ENCODE assay signal across 8 mouse cellular contexts in the genomic region with DNA sequence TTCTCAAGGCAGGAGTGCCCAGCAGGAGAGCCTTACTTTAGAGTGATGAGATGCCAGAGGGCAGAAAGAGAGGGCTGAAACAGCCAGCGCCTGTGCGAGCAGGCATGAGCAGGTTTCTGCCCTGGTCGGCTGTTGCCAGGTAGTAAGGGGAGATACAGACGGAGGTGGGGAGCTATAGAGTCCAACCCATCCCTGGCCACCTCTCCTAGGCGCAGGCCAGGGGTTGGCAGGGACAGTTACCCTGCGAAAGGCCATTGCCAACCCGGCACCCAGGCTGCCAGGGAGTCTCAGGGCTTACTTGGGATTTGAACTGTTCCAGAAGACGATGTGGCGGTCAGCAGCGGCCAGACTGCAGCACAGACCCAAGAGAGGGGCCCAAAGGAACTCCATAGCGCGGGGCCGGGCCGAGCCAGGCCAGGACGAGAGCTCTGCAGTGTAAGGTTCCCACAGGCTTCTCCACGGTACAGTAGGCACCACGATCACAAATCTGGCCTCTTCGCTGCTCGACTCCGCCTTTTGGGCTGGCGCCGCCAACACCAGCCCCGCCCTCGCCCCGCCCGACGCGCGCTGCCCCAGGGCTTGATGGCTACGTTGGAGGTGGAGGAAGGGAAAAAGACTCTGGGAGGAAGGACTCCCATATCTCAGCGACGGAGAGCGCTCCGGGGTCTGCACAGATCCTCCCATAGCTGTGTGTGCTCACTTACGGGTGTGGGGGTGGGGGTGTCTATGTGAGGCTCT. TPM values are rescaled to one million over a fixed set of nuclear protein-coding genes. Genes with fewer than 3 reads are reported as not detected.
DNase-seq lines count a peak whose midpoint lies in the region; ATAC-seq and TF ChIP-seq lines count a peak whose summit lies in the region.

No protein-coding gene starts in this region.

- whole genome bisulfite sequencing in heart, embryonic 14.5 days: under 1% methylated on average over 35 of the region's 35 CpGs
- 4% methylated on average over 35 of the region's 35 CpGs for WGBS in liver, postnatal 0 days (ENCODE audit: insufficient replicate concordance)
- WGBS in neural tube, embryonic 11.5 days: under 1% methylated on average over 35 of the region's 35 CpGs

- no peak for TF ChIP-seq EP300 in liver, postnatal 0 days (IDR thresholded peaks at IDR 0.05; ENCODE audit: low read depth)

- H3K4me2 ChIP-seq in heart, embryonic 14.5 days (ENCODE audit: low read length): peak overlapping the region; percentile 97
- H3K4me2 ChIP-seq in liver, postnatal 0 days (ENCODE audit: low read depth, low read length): peak overlapping the region; percentile 73
- peak overlapping the region; percentile 94 for H3K4me2 ChIP-seq in neural tube, embryonic 11.5 days (ENCODE audit: low read depth)

- peak overlapping the region; percentile 65 for H3K4me3 ChIP-seq in bone marrow macrophage, adult 2 months (ENCODE audit: insufficient read depth, low read length)
- H3K4me3 ChIP-seq in embryonic fibroblast, embryonic 13.5 days (ENCODE audit: insufficient read depth, low read length): peak overlapping the region; percentile 54
- H3K4me3 ChIP-seq in heart, embryonic 14.5 days (ENCODE audit: control insufficient read depth in 1 of 2, insufficient read depth in 1 of 2, low read depth in 1 of 2, low read length in 2 of 2): peak overlapping the region; percentile 63 to 65
- H3K4me3 ChIP-seq in liver, postnatal 0 days (ENCODE audit: low read depth, low read length): peak overlapping the region; percentile 57
- peak overlapping the region; percentile 41 for H3K4me3 ChIP-seq in neural tube, embryonic 11.5 days (ENCODE audit: low read depth, low read length)

- no peaks in the 10 kb centered on the region for H3K27me3 ChIP-seq in heart, embryonic 14.5 days (ENCODE audit: control insufficient read depth, insufficient read depth, low read length)
- H3K27me3 ChIP-seq in liver, postnatal 0 days (ENCODE audit: insufficient read depth, low read length): peaks cover 26% of the 10 kb centered on the region
- peaks cover 27% of the 10 kb centered on the region for H3K27me3 ChIP-seq in neural tube, embryonic 11.5 days (ENCODE audit: control insufficient read depth, insufficient read depth, low read length)

- peaks cover 17% of the 10 kb centered on the region for H3K36me3 ChIP-seq in heart, embryonic 14.5 days (ENCODE audit: control insufficient read depth, insufficient read depth, low read length)
- 0 out of 2 replicates have a peak, but pooled peaks cover 7% of the 10 kb centered on the region for H3K36me3 ChIP-seq in liver, postnatal 0 days (replicated peaks; ENCODE audit: insufficient read depth, low read length)
- no peaks in the 10 kb centered on the region for H3K36me3 ChIP-seq in neural tube, embryonic 11.5 days (ENCODE audit: control insufficient read depth, insufficient read depth, low read length)

- TF ChIP-seq CTCF in bone marrow macrophage, adult 2 months (IDR thresholded peaks at IDR 0.05; ENCODE audit: low read depth, low read length): no peak
- no peak for TF ChIP-seq CTCF in embryonic fibroblast, embryonic 13.5 days (IDR thresholded peaks at IDR 0.05; ENCODE audit: borderline replicate concordance, insufficient read depth, low read length)
- no peak for TF ChIP-seq CTCF in liver, postnatal 0 days (IDR thresholded peaks at IDR 0.05; ENCODE audit: low read depth)

- peak; percentile 14 for ATAC-seq in CD4-positive, CD25-positive, alpha-beta regulatory T cell, adult 4 months
- ATAC-seq in heart, embryonic 14.5 days (ENCODE audit: insufficient number of reproducible peaks, insufficient read depth, low FRiP score, low read depth): peak; percentile 74
- ATAC-seq in liver, postnatal 0 days: peak; percentile 66
- peak; percentile 64 for ATAC-seq in neural tube, embryonic 11.5 days (ENCODE audit: insufficient read depth, low FRiP score, low TSS enrichment)

- H3K9me3 ChIP-seq in heart, embryonic 14.5 days (ENCODE audit: control insufficient read depth, low read length): no peaks in the 10 kb centered on the region
- H3K9me3 ChIP-seq in liver, postnatal 0 days (ENCODE audit: low read length): no peaks in the 10 kb centered on the region
- H3K9me3 ChIP-seq in neural tube, embryonic 11.5 days (ENCODE audit: control insufficient read depth, low read length): no peaks in the 10 kb centered on the region

- TF ChIP-seq POLR2A in bone marrow macrophage, adult 2 months (IDR thresholded peaks at IDR 0.05; ENCODE audit: borderline replicate concordance, low read depth, low read length): no peak
- peak; percentile 94 for TF ChIP-seq POLR2A in embryonic fibroblast, embryonic 13.5 days (IDR thresholded peaks at IDR 0.05; ENCODE audit: low read depth, low read length)

- no peak overlapping the region for H3K27ac ChIP-seq in bone marrow macrophage, adult 2 months (ENCODE audit: insufficient read depth, low read depth, low read length)
- no peak overlapping the region for H3K27ac ChIP-seq in embryonic fibroblast, embryonic 13.5 days (ENCODE audit: insufficient read depth, low read length)
- H3K27ac ChIP-seq in heart, embryonic 14.5 days (replicated peaks in 1 of 2; ENCODE audit: control insufficient read depth in 1 of 2, insufficient read depth in 1 of 2, low read depth in 2 of 2, low read length in 2 of 2): peak overlapping the region; percentile 75 to 87
- peak overlapping the region; percentile 94 for H3K27ac ChIP-seq in liver, postnatal 0 days (ENCODE audit: low read depth)
- H3K27ac ChIP-seq in neural tube, embryonic 11.5 days (ENCODE audit: low read depth, low read length): no peak overlapping the region

- DNase-seq in kidney, postnatal 14 days: peak; percentile 95
- DNase-seq in liver, postnatal 0 days: peak; percentile 87
- DNase-seq in neural tube, embryonic 11.5 days (ENCODE audit: low spot score): peak; percentile 80
- peak; percentile 70 for DNase-seq in testis, postnatal 14 days (ENCODE audit: low spot score)

- peaks cover 9% of the 10 kb centered on the region; the same call in 1 of the 2 replicates for H3K4me1 ChIP-seq in bone marrow macrophage, adult 2 months (ENCODE audit: control insufficient read depth, insufficient read depth, low read length)
- H3K4me1 ChIP-seq in embryonic fibroblast, embryonic 13.5 days (ENCODE audit: control insufficient read depth, insufficient read depth, low read length): peaks cover 2% of the 10 kb centered on the region; the same call in 1 of the 2 replicates
- H3K4me1 ChIP-seq in heart, embryonic 14.5 days (ENCODE audit: control insufficient read depth in 2 of 2, insufficient read depth in 2 of 2, low read length in 2 of 2): peaks cover 24 to 39% of the 10 kb centered on the region in 2 experiments
- H3K4me1 ChIP-seq in liver, postnatal 0 days (ENCODE audit: insufficient read depth): peaks cover 6% of the 10 kb centered on the region
- peaks cover 14% of the 10 kb centered on the region for H3K4me1 ChIP-seq in neural tube, embryonic 11.5 days (ENCODE audit: control insufficient read depth, insufficient read depth, low read length)

- H3K9ac ChIP-seq in heart, embryonic 14.5 days (ENCODE audit: low read length): peak overlapping the region; percentile 86
- peak overlapping the region; percentile 74 for H3K9ac ChIP-seq in liver, postnatal 0 days (replicated peaks)
- H3K9ac ChIP-seq in neural tube, embryonic 11.5 days (ENCODE audit: low read length): peak overlapping the region; percentile 58

RNA-seq across cellular contexts. Expression of gene Efna1, which starts 1.6 kb away (rescaled TPM):
- not detected for polyA plus RNA-seq in CD4-positive, CD25-positive, alpha-beta regulatory T cell, adult 4 months (2017; shearing (Covaris generic))
- polyA plus RNA-seq in bone marrow macrophage, adult 2 months (2012; ENCODE audit: insufficient read depth, insufficient read length, missing spikeins): 0.96 TPM in 1 of 2 replicates, not detected in the other
- polyA plus RNA-seq in embryonic fibroblast, embryonic 13.5 days (2011; ENCODE audit: insufficient read length, low read depth, missing spikeins): 4.1 and 7.1 TPM in 2 replicates
- 38.4 and 39.7 TPM in 2 replicates for polyA plus RNA-seq in heart, embryonic 14.5 days (2014; fragmentation: Nextera tagmentation; extraction: Ambion mirVana)
- polyA plus RNA-seq in liver, postnatal 0 days (2015; fragmentation: Nextera tagmentation; extraction: Ambion mirVana): 22.1 and 27.8 TPM in 2 replicates
- 13.7 and 15.9 TPM in 2 replicates for polyA plus RNA-seq in neural tube, embryonic 11.5 days (2014; fragmentation: Nextera tagmentation; extraction: Ambion mirVana)

RNA-seq across cellular contexts. Expression of gene Slc50a1, which starts 9.0 kb away (rescaled TPM):
- 100 to 1,000 TPM; 248 to 324 TPM for polyA plus RNA-seq in CD4-positive, CD25-positive, alpha-beta regulatory T cell, adult 4 months (2017; shearing (Covaris generic))
- 42.7 and 55.2 TPM in 2 replicates for polyA plus RNA-seq in bone marrow macrophage, adult 2 months (2012; ENCODE audit: insufficient read depth, insufficient read length, missing spikeins)
- 91.5 and 103 TPM in 2 replicates for polyA plus RNA-seq in embryonic fibroblast, embryonic 13.5 days (2011; ENCODE audit: insufficient read length, low read depth, missing spikeins)
- 48.2 and 48.9 TPM in 2 replicates for polyA plus RNA-seq in heart, embryonic 14.5 days (2014; fragmentation: Nextera tagmentation; extraction: Ambion mirVana)
- polyA plus RNA-seq in liver, postnatal 0 days (2015; fragmentation: Nextera tagmentation; extraction: Ambion mirVana): 18.3 and 19.6 TPM in 2 replicates
- 33.8 and 37.6 TPM in 2 replicates for polyA plus RNA-seq in neural tube, embryonic 11.5 days (2014; fragmentation: Nextera tagmentation; extraction: Ambion mirVana)

RNA-seq across cellular contexts. Expression of gene Dpm3, which starts 20.2 kb away (rescaled TPM):
- 100 to 1,000 TPM; 116 to 155 TPM for polyA plus RNA-seq in CD4-positive, CD25-positive, alpha-beta regulatory T cell, adult 4 months (2017; shearing (Covaris generic))
- 62.0 and 66.3 TPM in 2 replicates for polyA plus RNA-seq in bone marrow macrophage, adult 2 months (2012; ENCODE audit: insufficient read depth, insufficient read length, missing spikeins)
- 47.2 and 51.3 TPM in 2 replicates for polyA plus RNA-seq in embryonic fibroblast, embryonic 13.5 days (2011; ENCODE audit: insufficient read length, low read depth, missing spikeins)
- polyA plus RNA-seq in heart, embryonic 14.5 days (2014; fragmentation: Nextera tagmentation; extraction: Ambion mirVana): 92.9 and 97.9 TPM in 2 replicates
- 63.2 and 73.2 TPM in 2 replicates for polyA plus RNA-seq in liver, postnatal 0 days (2015; fragmentation: Nextera tagmentation; extraction: Ambion mirVana)
- 86.1 and 88.5 TPM in 2 replicates for polyA plus RNA-seq in neural tube, embryonic 11.5 days (2014; fragmentation: Nextera tagmentation; extraction: Ambion mirVana)

RNA-seq across cellular contexts. Expression of gene Trim46, which starts 33.2 kb away (rescaled TPM):
- polyA plus RNA-seq in CD4-positive, CD25-positive, alpha-beta regulatory T cell, adult 4 months (2017; shearing (Covaris generic)): 1 to 10 TPM; 4.0 to 7.0 TPM
- 0.34 and 0.84 TPM in 2 replicates for polyA plus RNA-seq in bone marrow macrophage, adult 2 months (2012; ENCODE audit: insufficient read depth, insufficient read length, missing spikeins)
- 14.2 and 24.2 TPM in 2 replicates for polyA plus RNA-seq in embryonic fibroblast, embryonic 13.5 days (2011; ENCODE audit: insufficient read length, low read depth, missing spikeins)
- polyA plus RNA-seq in heart, embryonic 14.5 days (2014; fragmentation: Nextera tagmentation; extraction: Ambion mirVana): 0.85 and 0.95 TPM in 2 replicates
- polyA plus RNA-seq in liver, postnatal 0 days (2015; fragmentation: Nextera tagmentation; extraction: Ambion mirVana): 0.06 and 0.21 TPM in 2 replicates
- 11.6 and 12.8 TPM in 2 replicates for polyA plus RNA-seq in neural tube, embryonic 11.5 days (2014; fragmentation: Nextera tagmentation; extraction: Ambion mirVana)

RNA-seq across cellular contexts. Expression of gene Krtcap2, which starts 33.6 kb away (rescaled TPM):
- 100 to 1,000 TPM; 258 to 319 TPM for polyA plus RNA-seq in CD4-positive, CD25-positive, alpha-beta regulatory T cell, adult 4 months (2017; shearing (Covaris generic))
- polyA plus RNA-seq in bone marrow macrophage, adult 2 months (2012; ENCODE audit: insufficient read depth, insufficient read length, missing spikeins): 94.1 and 97.0 TPM in 2 replicates
- 265 and 289 TPM in 2 replicates for polyA plus RNA-seq in embryonic fibroblast, embryonic 13.5 days (2011; ENCODE audit: insufficient read length, low read depth, missing spikeins)
- polyA plus RNA-seq in heart, embryonic 14.5 days (2014; fragmentation: Nextera tagmentation; extraction: Ambion mirVana): 216 and 239 TPM in 2 replicates
- 141 TPM in 2 replicates for polyA plus RNA-seq in liver, postnatal 0 days (2015; fragmentation: Nextera tagmentation; extraction: Ambion mirVana)
- polyA plus RNA-seq in neural tube, embryonic 11.5 days (2014; fragmentation: Nextera tagmentation; extraction: Ambion mirVana): 237 and 255 TPM in 2 replicates

Comparison
In these comparisons a context has a peak if more than half of its experiments do, and no peak if none do; other contexts are left out.
1. ATAC-seq: peak in every context shown above with its lines; median percentile 74 in heart, embryonic 14.5 days; 66 in liver, postnatal 0 days; 64 in neural tube, embryonic 11.5 days; 14 in CD4-positive, CD25-positive, alpha-beta regulatory T cell, adult 4 months.
2. H3K27ac ChIP-seq: peak in heart, embryonic 14.5 days (2 of 2) and liver, postnatal 0 days (single experiment); none in bone marrow macrophage, adult 2 months (single experiment), embryonic fibroblast, embryonic 13.5 days (single experiment) and neural tube, embryonic 11.5 days (single experiment).
3. Peak in every context shown above with its lines, with median percentiles within 50 percentile points of each other: H3K4me3 ChIP-seq, H3K4me2 ChIP-seq, H3K9ac ChIP-seq and DNase-seq.